Mouse (Mus musculus) heart, postnatal 0 days (tissue): ENCODE measurements around the gene Gm4858.

Experiments used
- CTCF ChIP-seq: IDR thresholded peaks from 2 replicates; pipeline ENCODE4 v1.5.1; 2016; ENCODE audit warnings: antibody characterized with exemption, control low read depth, low read depth
- EP300 ChIP-seq: IDR thresholded peaks from 2 replicates; pipeline ENCODE4 v1.6.1; 2016; ENCODE audit warnings: antibody characterized with exemption, low read depth

DNA sequence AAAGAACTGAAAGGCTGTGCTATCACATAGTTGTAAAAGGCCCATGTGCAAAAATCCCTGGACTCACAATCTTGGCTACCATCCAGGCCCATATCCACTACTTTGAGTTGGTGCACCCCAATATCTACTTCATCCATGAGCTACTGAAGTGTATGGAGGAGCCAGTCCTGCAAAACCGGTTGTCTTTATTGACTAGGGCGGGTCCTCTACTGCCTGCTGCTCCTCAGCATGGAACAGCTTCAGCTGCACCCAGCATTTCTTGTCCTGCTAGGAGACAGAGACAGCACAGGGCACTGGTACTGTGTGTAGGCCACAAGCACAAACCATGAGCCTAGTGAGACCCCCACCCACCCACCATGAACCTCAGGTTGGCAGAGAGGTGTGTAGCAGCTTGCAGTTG is 18.0 kb downstream of the Gm4858 start:
- TF ChIP-seq CTCF (no peak), EP300 (no peak)
